Mouse (Mus musculus) heart, adult 2 months (tissue): ENCODE measurements around the gene Spata18. TPM values are rescaled to one million over a fixed set of nuclear protein-coding genes. Genes with fewer than 3 reads are reported as not detected.

Source experiments
- DNase-seq, 2 experiments: peaks; one replicate each; pipeline ENCODE4 v3.0.0; 2021
- H3K27ac ChIP-seq: fragments of 200-600 bp; 2 replicates; pipeline ENCODE4 v1.8.1; 2022
- H3K27me3 ChIP-seq: fragments of 200-500 bp; 2 replicates; pipeline ENCODE4 v1.6.1; 2012; ENCODE audit warnings: mild to moderate bottlenecking, low read length, inconsistent platforms, mixed read lengths; ENCODE audit not compliant: control insufficient read depth, insufficient read depth
- H3K36me3 ChIP-seq: fragments of 200-500 bp; 2 replicates; pipeline ENCODE4 v1.6.1; 2012; ENCODE audit warnings: low read length, inconsistent platforms; ENCODE audit not compliant: control insufficient read depth, insufficient read depth
- H3K4me1 ChIP-seq: fragments of 200-500 bp; 2 replicates; pipeline ENCODE4 v1.6.1; 2011; ENCODE audit warnings: low read length; ENCODE audit not compliant: control insufficient read depth, insufficient read depth
- H3K4me3 ChIP-seq: fragments of 200-600 bp; 2 replicates; pipeline ENCODE4 v1.8.1; 2022
- H3K79me2 ChIP-seq: fragments of 200-500 bp; replicated peaks from 2 replicates; pipeline ENCODE4 v1.6.1; 2012; ENCODE audit warnings: mild to moderate bottlenecking, inconsistent platforms, low read length, moderate library complexity, mixed read lengths; ENCODE audit not compliant: control insufficient read depth, insufficient read depth
- H3K9ac ChIP-seq: fragments of 200-500 bp; 2 replicates; pipeline ENCODE4 v1.6.1; 2012; ENCODE audit warnings: low read depth, mild to moderate bottlenecking, control low read depth, inconsistent platforms, low read length, mixed read lengths
- CTCF ChIP-seq: fragments of 200-600 bp; IDR thresholded peaks from 2 replicates; pipeline ENCODE4 v1.8.1; 2022; ENCODE audit warnings: antibody characterized with exemption, mild to moderate bottlenecking, moderate library complexity
- EP300 ChIP-seq: fragments of 200-500 bp; IDR thresholded peaks from 2 replicates; pipeline ENCODE4 v1.6.1; 2011; ENCODE audit warnings: low read depth, low read length, control low read depth; ENCODE audit not compliant: insufficient read depth
- POLR2A ChIP-seq: fragments of 200-500 bp; IDR thresholded peaks from 2 replicates; pipeline ENCODE4 v1.6.1; 2011; ENCODE audit warnings: mild to moderate bottlenecking, low read depth, low read length, control low read depth; ENCODE audit not compliant: insufficient read depth
- WGBS: fragments of 180-500 bp; shearing (Covaris S2); methylation state at CpG from one replicate; pipeline ENCODE4 v1.1.7; 2018; 5-methylcytosine and 5-hydroxymethylcytosine counted together
- intact Hi-C: fragments of 180-260 bp; cut with DNase I; formaldehyde crosslinking; loops from one replicate; pipeline ENCODE4 v1.15.1; 2025
- polyA plus RNA-seq: library from polyadenylated mRNA; depleted of rRNA; stranded (reverse); fragments of >200 nt; gene quantifications from 2 replicates; pipeline ENCODE4 v1.2.3, GENCODE M21; 2012
- total RNA-seq, 2 experiments: library from RNA; stranded (reverse); gene quantifications; 2 replicates each; pipeline ENCODE4 v1.2.3; 2021

The Spata18 gene
- total and polyA plus RNA-seq, 3 experiments = 0.21 to 1.3 (median 0.30) TPM

DNA sequence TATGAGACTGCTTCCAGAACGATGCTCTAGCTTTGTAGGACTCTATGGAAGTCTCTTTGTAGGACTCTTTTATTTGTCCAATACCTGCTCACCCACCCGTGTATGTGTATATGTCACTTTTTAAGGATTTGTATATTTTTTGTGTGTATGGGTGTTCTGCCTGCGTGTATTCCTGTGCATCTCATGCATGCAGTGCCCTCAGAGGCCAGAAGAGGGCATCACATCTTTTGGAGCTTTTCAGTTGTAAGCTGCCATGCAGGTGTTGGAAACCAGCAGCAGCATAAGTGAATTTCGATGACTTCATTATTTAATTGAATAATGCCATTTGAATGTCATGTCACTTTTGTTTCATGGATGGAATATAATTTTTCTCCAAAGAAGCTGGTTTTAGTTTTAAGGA lies 9.1 kb upstream of the Spata18 start:
- no peak overlapping the region for H3K4me3 ChIP-seq
- H3K27me3 ChIP-seq = no peaks in the 10 kb centered on the region
- no peak for TF ChIP-seq POLR2A
- TF ChIP-seq CTCF = peak; percentile 68
- no peak for TF ChIP-seq EP300
- H3K79me2 ChIP-seq = 0 out of 2 replicates have a peak, but pooled peaks cover 1% of the 10 kb centered on the region
- H3K4me1 ChIP-seq = no peaks in the 10 kb centered on the region
- peaks cover 5% of the 10 kb centered on the region; the same call in 1 of the 2 replicates for H3K36me3 ChIP-seq
- H3K27ac ChIP-seq = no peak overlapping the region
- 90% methylated on average over 4 of the region's 4 CpGs for WGBS
- H3K9ac ChIP-seq = no peak overlapping the region
- no peak for DNase-seq
- intact Hi-C loops = no loop called here

- WGBS = under 1% methylated on average over 62 of the region's 62 CpGs
- Histone ChIP-seq H3K4me3 (peak within 1 kb of the TSS; percentile 76), H3K36me3 (peaks cover 3% of the 10 kb centered on the region; the same call in 1 of the 2 replicates), H3K9ac (peak within 1 kb of the TSS; percentile 92), H3K79me2 (0 out of 2 replicates have a peak, but pooled peaks cover 1% of the 10 kb centered on the region), H3K4me1 (no peaks in the 10 kb centered on the region), H3K27ac (peak within 1 kb of the TSS; percentile 95), H3K27me3 (peaks cover 6% of the 10 kb centered on the region)
- TF ChIP-seq EP300 (0 out of 2 replicates have a peak, but pooled peaks have one; percentile 32), POLR2A (peak; percentile 59), CTCF (0 out of 2 replicates have a peak, but pooled peaks have one; percentile 4)
- DNase-seq = peak; percentile 91 to 94
- intact Hi-C loops = no loop called here
Measured at GRCm38 (mm10) chr5:73647261-73647900, 3.8 kb upstream of the Spata18 start, which contains the start of gene Sgcb. Gene Sgcb (minus strand): TSS chr5:73647790.

GRCm38 (mm10) chr5:73650365-73650964 lies 714 bp upstream of the Spata18 start:
- Histone ChIP-seq H3K36me3 (peaks cover 3% of the 10 kb centered on the region; the same call in 1 of the 2 replicates), H3K27ac (peak overlapping the region; percentile 4; the same call in 1 of the 2 replicates), H3K9ac (peak overlapping the region; percentile 27), H3K4me3 (peak overlapping the region; percentile 57), H3K79me2 (0 out of 2 replicates have a peak, but pooled peaks cover 1% of the 10 kb centered on the region), H3K27me3 (peaks cover 6% of the 10 kb centered on the region), H3K4me1 (no peaks in the 10 kb centered on the region)
- no peak for TF ChIP-seq CTCF
- no peak for TF ChIP-seq EP300
- no peak for TF ChIP-seq POLR2A
- DNase-seq = peak; percentile 29 to 42
- intact Hi-C loops = no loop called here
- 4% methylated on average over 15 of the region's 15 CpGs for WGBS

DNA sequence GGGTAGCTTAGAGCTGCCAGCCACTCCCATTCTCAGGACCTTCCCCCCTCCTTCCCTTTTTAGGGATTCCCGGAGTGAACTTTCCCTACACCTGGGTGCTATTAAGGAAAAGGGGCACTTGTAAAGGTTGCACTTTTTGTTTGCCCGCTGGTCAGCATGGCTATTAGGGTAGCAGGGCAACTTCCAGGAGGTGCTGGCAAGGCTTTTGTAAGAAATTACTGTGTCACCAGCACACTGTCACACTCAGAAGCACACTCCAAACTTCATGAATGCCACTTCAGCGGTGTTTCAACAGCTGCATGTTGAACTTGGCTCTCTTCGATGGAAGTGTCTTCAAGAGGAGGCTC lies 649 bp downstream of the Spata18 start:
- WGBS = 5% methylated on average over 4 of the region's 4 CpGs
- Histone ChIP-seq H3K27me3 (peaks cover 6% of the 10 kb centered on the region), H3K9ac (no peak overlapping the region), H3K36me3 (no peaks in the 10 kb centered on the region), H3K4me1 (no peaks in the 10 kb centered on the region), H3K4me3 (peak overlapping the region; percentile 57), H3K27ac (no peak overlapping the region), H3K79me2 (no peaks in the 10 kb centered on the region)
- TF ChIP-seq CTCF (no peak), POLR2A (no peak), EP300 (no peak)
- no peak for DNase-seq
- intact Hi-C loops = no loop called here

DNA sequence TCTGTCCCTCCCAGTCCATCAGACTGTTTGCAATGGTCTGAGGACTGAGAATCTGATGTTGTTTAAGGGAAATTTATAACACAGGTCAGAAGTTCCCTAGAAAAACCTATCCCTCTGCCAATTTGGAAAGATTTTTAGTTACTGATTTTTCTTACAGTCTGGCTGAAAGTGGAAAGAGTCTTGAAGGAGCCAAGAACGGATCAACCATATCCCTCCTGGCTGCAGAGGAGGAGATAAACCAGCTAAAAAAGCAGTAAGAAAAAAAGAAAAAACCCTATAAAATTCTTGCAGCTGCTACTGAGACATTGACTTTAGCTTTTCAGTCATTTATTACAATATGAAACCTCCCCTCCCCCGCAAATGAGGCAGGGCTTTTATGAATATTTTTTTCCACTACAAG lies 15.5 kb downstream of the Spata18 start:
- no peak overlapping the region for H3K4me3 ChIP-seq
- TF ChIP-seq CTCF (no peak), EP300 (no peak), POLR2A (no peak)
- no peaks in the 10 kb centered on the region for H3K4me1 ChIP-seq
- H3K9ac ChIP-seq = no peak overlapping the region
- no peaks in the 10 kb centered on the region for H3K27me3 ChIP-seq
- intact Hi-C loops = no loop called here
- DNase-seq = no peak
- no peaks in the 10 kb centered on the region for H3K79me2 ChIP-seq
- 70% methylated on average over 2 of the region's 2 CpGs for WGBS
- no peaks in the 10 kb centered on the region for H3K36me3 ChIP-seq
- no peak overlapping the region for H3K27ac ChIP-seq

GRCm38 (mm10) chr5:73667877-73668276 lies 16.7 kb downstream of the Spata18 start:
- H3K79me2 ChIP-seq = no peaks in the 10 kb centered on the region

More at GRCm38 (mm10) chr5:73667877-73668276, 16.7 kb downstream of the Spata18 start:
- WGBS = 74% methylated on average over 2 of the region's 2 CpGs
- Histone ChIP-seq H3K4me1 (no peaks in the 10 kb centered on the region), H3K9ac (no peak overlapping the region), H3K4me3 (no peak overlapping the region), H3K36me3 (no peaks in the 10 kb centered on the region), H3K27me3 (no peaks in the 10 kb centered on the region), H3K27ac (no peak overlapping the region)
- DNase-seq = no peak
- TF ChIP-seq CTCF (no peak), EP300 (no peak), POLR2A (no peak)
- intact Hi-C loops = no loop called here
